Mouse (Mus musculus) ES-E14 (cell line): ENCODE measurements around the gene BC004004.

Experiments
- CHD2 ChIP-seq: IDR thresholded peaks from 2 replicates; pipeline ENCODE4 v1.6.1; 2014; ENCODE audit warnings: mild to moderate bottlenecking, low read depth, low read length, inconsistent platforms
- HCFC1 ChIP-seq: IDR thresholded peaks from 2 replicates; pipeline ENCODE4 v1.6.1; 2012; ENCODE audit warnings: low read length, inconsistent platforms, borderline replicate concordance; ENCODE audit not compliant: insufficient read depth

DNA sequence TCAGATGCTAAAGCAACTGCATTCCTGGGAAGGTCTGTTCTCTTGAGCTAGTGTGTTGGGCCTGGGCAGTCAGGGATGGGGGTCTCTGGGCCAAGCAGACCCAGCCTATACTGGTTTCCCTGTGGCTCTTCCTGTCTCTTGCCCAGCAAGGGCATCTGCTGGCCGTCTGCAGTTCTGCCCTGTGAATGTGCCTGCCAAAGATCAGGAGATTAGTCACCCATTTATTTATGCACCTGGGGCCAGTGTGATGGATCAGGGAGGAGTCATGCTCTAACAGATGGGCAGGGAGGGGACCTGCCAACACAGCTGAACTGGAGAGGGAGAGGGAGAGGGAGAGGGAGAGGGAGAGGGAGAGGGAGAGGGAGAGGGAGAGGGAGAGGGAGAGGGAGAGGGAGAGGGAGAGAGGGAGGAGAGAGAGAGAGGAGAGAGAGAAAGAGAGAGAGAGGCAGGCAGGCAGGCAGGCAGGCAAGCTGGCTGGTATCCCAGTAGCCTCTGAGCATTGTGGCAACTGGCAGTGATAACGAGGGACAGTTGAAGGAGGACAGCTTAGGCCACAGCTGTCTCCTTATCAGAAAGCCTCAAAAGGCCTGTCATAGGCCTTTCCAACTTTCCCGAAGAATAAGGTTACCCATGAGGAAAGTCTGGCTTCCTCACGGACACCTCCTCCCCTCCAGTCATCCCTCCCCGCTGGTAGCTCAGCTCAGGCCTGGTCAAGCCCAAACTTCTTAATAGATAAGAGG lies 62.3 kb downstream of the BC004004 start:
- TF ChIP-seq CHD2 = no peak
- no peak for TF ChIP-seq HCFC1
